Comparison of ENCODE assay signal across 11 mouse cellular contexts in the genomic region with DNA sequence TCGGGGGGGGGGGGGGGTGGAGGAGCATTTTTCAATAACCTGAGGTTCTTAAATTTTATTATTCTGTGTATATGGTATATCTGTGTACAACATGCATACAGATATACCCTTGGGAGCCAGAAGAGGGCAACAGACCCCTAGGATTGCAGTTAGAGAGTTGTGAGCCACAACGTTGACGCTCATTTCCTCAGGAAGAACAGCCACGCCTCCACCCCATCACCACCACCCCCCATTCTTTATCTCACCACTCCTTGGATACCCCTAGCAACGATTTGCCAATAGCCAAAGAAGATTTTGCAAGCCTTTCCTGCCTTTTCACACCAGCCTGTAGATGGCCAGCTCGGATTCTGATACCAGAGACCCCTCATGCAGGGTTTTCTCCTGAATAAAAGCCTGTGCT. TPM values are rescaled to one million over a fixed set of nuclear protein-coding genes. Genes with fewer than 3 reads are reported as not detected.
A peak's percentile ranks its signal among the peaks of the same experiment; 100 is the strongest.
DNase-seq lines count a peak whose midpoint lies in the region; ATAC-seq and TF ChIP-seq lines count a peak whose summit lies in the region.
"Had no signal": no experiment of that assay in that cellular context is flagged by ENCODE, and none has a peak within 500 bp of the region (broad histone marks: within the 10 kb centered on the region; RNA-seq: fewer than 3 reads in every experiment).

No protein-coding gene starts in this region.

- DNase-seq in heart, adult 11 months = peak; percentile 63
- DNase-seq in heart, postnatal 10 days = no peak
- DNase-seq in CD4-positive, CD25-positive, alpha-beta regulatory T cell, adult 2 months (ENCODE audit: low read depth, low spot score) = peak; percentile 65
- DNase-seq in liver, embryonic 14.5 days (ENCODE audit: low read depth in 3 of 3, low spot score in 3 of 3) = peak; percentile 57 to 72 (median 60)
- DNase-seq in adrenal gland, adult 2 months = no peak
- DNase-seq in layer of hippocampus, adult 11-12 months (ENCODE audit: low spot score) = no peak
- no peak for DNase-seq in left cerebral cortex, adult 8-10 months (ENCODE audit: low spot score in 2 of 2)
- DNase-seq: right cerebral cortex, postnatal 25 days had no signal

- H3K9ac ChIP-seq in liver, embryonic 14.5 days (replicated peaks) = no peak overlapping the region; the same call in 1 of the 2 replicates
- H3K9ac ChIP-seq: hindbrain, embryonic 15.5 days had no signal

- H3K4me3 ChIP-seq in liver, embryonic 14.5 days (ENCODE audit: insufficient read depth in 1 of 2, low read depth in 2 of 2, low read length in 2 of 2) = no peak overlapping the region
- H3K4me3 ChIP-seq: hindbrain, embryonic 15.5 days had no signal

- ATAC-seq in common myeloid progenitor, adult 5-6 weeks (replicated peaks; ENCODE audit: low read depth, poor library complexity, severe bottlenecking) = peak; percentile 100
- peak; percentile 70 for ATAC-seq in liver, embryonic 14.5 days (ENCODE audit: insufficient read depth)

- 2% methylated on average over 6 of the region's 6 CpGs for WGBS in liver, embryonic 14.5 days (ENCODE audit: insufficient replicate concordance)

- H3K36me3 ChIP-seq in liver, embryonic 14.5 days (replicated peaks; ENCODE audit: control insufficient read depth, insufficient read depth, low read depth) = no peaks in the 10 kb centered on the region
- H3K36me3 ChIP-seq: hindbrain, embryonic 15.5 days had no signal

- intact Hi-C loops in heart, postnatal 10 days (cut with DNase I) = no loop called here

- peaks cover 21 to 25% of the 10 kb centered on the region in 2 experiments for H3K4me1 ChIP-seq in liver, embryonic 14.5 days (replicated peaks; ENCODE audit: control insufficient read depth in 2 of 2, insufficient read depth in 2 of 2, low read length in 1 of 2)
- H3K4me1 ChIP-seq: hindbrain, embryonic 15.5 days had no signal

- H3K27me3 ChIP-seq in liver, embryonic 14.5 days (ENCODE audit: control insufficient read depth, insufficient read depth, low read length) = no peaks in the 10 kb centered on the region
- H3K27me3 ChIP-seq: hindbrain, embryonic 15.5 days had no signal

- H3K9me3 ChIP-seq in liver, embryonic 14.5 days (ENCODE audit: control insufficient read depth, low read length) = no peaks in the 10 kb centered on the region
- H3K9me3 ChIP-seq: hindbrain, embryonic 15.5 days had no signal

- peak overlapping the region; percentile 6; the same call in 1 of the 2 replicates for H3K4me2 ChIP-seq in liver, embryonic 14.5 days (ENCODE audit: low read depth)
- H3K4me2 ChIP-seq: hindbrain, embryonic 15.5 days had no signal

- TF ChIP-seq EP300 in liver, embryonic 14.5 days (IDR thresholded peaks at IDR 0.05; ENCODE audit: low read depth) = no peak

- no peak overlapping the region for H3K27ac ChIP-seq in liver, embryonic 14.5 days
- H3K27ac ChIP-seq: hindbrain, embryonic 15.5 days had no signal

- TF ChIP-seq CTCF in liver, embryonic 14.5 days (IDR thresholded peaks at IDR 0.05; ENCODE audit: low read depth) = peak; percentile 70

RNA-seq across cellular contexts. Expression of gene Gm9844, which starts 16.3 kb away (rescaled TPM):
- 1 to 10 TPM in 1 of 2 experiments, not detected in 1; 2.3 TPM for total RNA-seq in heart, postnatal 10 days (2021)
- 34.7 and 43.7 TPM in 2 replicates for total RNA-seq in common myeloid progenitor, adult 5-6 weeks (2017)
- 0.37 and 1.5 TPM in 2 replicates for polyA plus RNA-seq in liver, embryonic 14.5 days (2012; rRNA removed)
- 1.3 and 2.2 TPM in 2 replicates for polyA plus RNA-seq in liver, embryonic 14.5 days (2014; fragmentation: Nextera tagmentation; extraction: Ambion mirVana)
- under 1 TPM in 1 of 2 experiments, not detected in 1; 0.97 TPM for total RNA-seq in adrenal gland, adult 2 months (2021)
- not detected in 2 replicates for polyA plus RNA-seq in adrenal gland, adult 2 months (2012; rRNA removed)
- not detected for total RNA-seq in left cerebral cortex, adult 8-10 months (2022)

RNA-seq across cellular contexts. Expression of gene Lypd4, which starts 24.0 kb away (rescaled TPM):
- total RNA-seq in heart, postnatal 10 days (2021) = not detected
- total RNA-seq in common myeloid progenitor, adult 5-6 weeks (2017) = not detected in 2 replicates
- not detected in 2 replicates for polyA plus RNA-seq in liver, embryonic 14.5 days (2012; rRNA removed)
- not detected in 2 replicates for polyA plus RNA-seq in liver, embryonic 14.5 days (2014; fragmentation: Nextera tagmentation; extraction: Ambion mirVana)
- total RNA-seq in adrenal gland, adult 2 months (2021) = not detected
- not detected in 2 replicates for polyA plus RNA-seq in adrenal gland, adult 2 months (2012; rRNA removed)
- not detected for total RNA-seq in left cerebral cortex, adult 8-10 months (2022)
- polyA plus RNA-seq: C2C12; hindbrain, embryonic 15.5 days had no signal

RNA-seq across cellular contexts. Expression of gene Dmrtc2, which starts 24.1 kb away (rescaled TPM):
- total RNA-seq in heart, postnatal 10 days (2021) = not detected
- not detected in 2 replicates for total RNA-seq in common myeloid progenitor, adult 5-6 weeks (2017)
- not detected in 2 replicates for polyA plus RNA-seq in liver, embryonic 14.5 days (2012; rRNA removed)
- polyA plus RNA-seq in liver, embryonic 14.5 days (2014; fragmentation: Nextera tagmentation; extraction: Ambion mirVana) = not detected in 2 replicates
- total RNA-seq in adrenal gland, adult 2 months (2021) = not detected
- not detected in 2 replicates for polyA plus RNA-seq in adrenal gland, adult 2 months (2012; rRNA removed)
- not detected for total RNA-seq in left cerebral cortex, adult 8-10 months (2022)
- polyA plus RNA-seq: C2C12 had no signal

RNA-seq across cellular contexts. Expression of gene Rps19, which starts 38.5 kb away (rescaled TPM):
- 100 to 1,000 TPM; 752 to 777 TPM for total RNA-seq in heart, postnatal 10 days (2021)
- 1,538 and 1,683 TPM in 2 replicates for total RNA-seq in common myeloid progenitor, adult 5-6 weeks (2017)
- 418 and 615 TPM in 2 replicates for polyA plus RNA-seq in liver, embryonic 14.5 days (2012; rRNA removed)
- 1,649 and 1,654 TPM in 2 replicates for polyA plus RNA-seq in liver, embryonic 14.5 days (2014; fragmentation: Nextera tagmentation; extraction: Ambion mirVana)
- 1,000 to 10,000 TPM in 1 of 2 experiments, 100 to 1,000 TPM in 1; 601 to 1,035 TPM for total RNA-seq in adrenal gland, adult 2 months (2021)
- polyA plus RNA-seq in adrenal gland, adult 2 months (2012; rRNA removed) = 230 TPM in 2 replicates
- total RNA-seq in left cerebral cortex, adult 8-10 months (2022) = 100 to 1,000 TPM; 577 to 601 (median 592) TPM

RNA-seq across cellular contexts. Expression of gene Cd79a, which starts 51.5 kb away (rescaled TPM):
- 1 to 10 TPM; 1.3 to 1.8 TPM for total RNA-seq in heart, postnatal 10 days (2021)
- total RNA-seq in common myeloid progenitor, adult 5-6 weeks (2017) = not detected in 2 replicates
- polyA plus RNA-seq in liver, embryonic 14.5 days (2012; rRNA removed) = 0.81 and 1.0 TPM in 2 replicates
- polyA plus RNA-seq in liver, embryonic 14.5 days (2014; fragmentation: Nextera tagmentation; extraction: Ambion mirVana) = 1.4 and 2.0 TPM in 2 replicates
- under 1 TPM; 0.46 to 0.86 TPM for total RNA-seq in adrenal gland, adult 2 months (2021)
- 2.2 and 3.1 TPM in 2 replicates for polyA plus RNA-seq in adrenal gland, adult 2 months (2012; rRNA removed)
- total RNA-seq in left cerebral cortex, adult 8-10 months (2022) = under 1 TPM; 0.33 to 0.74 (median 0.53) TPM

Comparison
In these comparisons a context has a peak if more than half of its experiments do, and no peak if none do; other contexts are left out.
1. DNase-seq: peak in heart, adult 11 months (single experiment), CD4-positive, CD25-positive, alpha-beta regulatory T cell, adult 2 months (single experiment) and liver, embryonic 14.5 days (3 of 3); none in heart, postnatal 10 days (0 of 2), adrenal gland, adult 2 months (single experiment), layer of hippocampus, adult 11-12 months (single experiment) and left cerebral cortex, adult 8-10 months (0 of 2).
2. RNA of gene Gm9844, which starts 16.3 kb away (total RNA-seq): 34.7 to 43.7 TPM in common myeloid progenitor, adult 5-6 weeks; 2.3 TPM in heart, postnatal 10 days, 0.97 TPM in adrenal gland, adult 2 months and not detected in left cerebral cortex, adult 8-10 months; every median in the first group is over 10 times any median in the second.